Mouse (Mus musculus) limb, embryonic 12.5 days (tissue): ENCODE measurements around the gene T2. TPM values are rescaled to one million over a fixed set of nuclear protein-coding genes. Genes with fewer than 3 reads are reported as not detected.
A peak's percentile ranks its signal among the peaks of the same experiment; 100 is the strongest.
"Not testable (repeated sequence)": the region's sequence is repeated elsewhere in the genome, so short reads cannot be mapped to it uniquely, and the experiment has no call there.

Experiments used
- ATAC-seq: fragments of 200-750 bp; cut with Nextera tagmentation; 2 replicates; pipeline ENCODE4 v1.8.0; 2017; ENCODE audit warnings: low read depth, moderate TSS enrichment; ENCODE audit not compliant: insufficient number of reproducible peaks, insufficient read depth, low FRiP score, low TSS enrichment
- H3K27ac ChIP-seq: fragments of 300-500 bp; sonication (generic); 2 replicates; pipeline ENCODE4 v1.5.1; 2016; ENCODE audit warnings: mild to moderate bottlenecking, moderate library complexity
- H3K27me3 ChIP-seq: fragments of 300-500 bp; sonication (generic); 2 replicates; pipeline ENCODE4 v1.6.1; 2016; ENCODE audit warnings: mild to moderate bottlenecking, moderate library complexity
- H3K36me3 ChIP-seq: fragments of 300-500 bp; sonication (generic); 2 replicates; pipeline ENCODE4 v1.6.1; 2016; ENCODE audit warnings: mild to moderate bottlenecking, moderate library complexity
- H3K4me1 ChIP-seq: fragments of 300-500 bp; sonication (generic); replicated peaks from 2 replicates; pipeline ENCODE4 v1.6.1; 2016
- H3K4me2 ChIP-seq: fragments of 300-500 bp; sonication (generic); 2 replicates; pipeline ENCODE4 v1.6.1; 2016; ENCODE audit warnings: mild to moderate bottlenecking, moderate library complexity
- H3K4me3 ChIP-seq: fragments of 300-500 bp; sonication (generic); replicated peaks from 2 replicates; pipeline ENCODE4 v1.5.1; 2016; ENCODE audit warnings: mild to moderate bottlenecking
- H3K9ac ChIP-seq: fragments of 300-500 bp; sonication (generic); replicated peaks from 2 replicates; pipeline ENCODE4 v1.6.1; 2016; ENCODE audit warnings: mild to moderate bottlenecking, moderate library complexity
- H3K9me3 ChIP-seq: fragments of 300-500 bp; sonication (generic); 2 replicates; pipeline ENCODE4 v1.6.1; 2016; ENCODE audit warnings: mild to moderate bottlenecking, moderate library complexity
- WGBS: fragments of 180-500 bp; shearing (Covaris S2); methylation state at CpG from one replicate; pipeline ENCODE4 v1.1.7; 2016; 5-methylcytosine and 5-hydroxymethylcytosine counted together
- polyA plus RNA-seq: library from polyadenylated mRNA; unstranded; fragments of >200 nt; fragmentation: Nextera tagmentation; extraction: Ambion mirVana; gene quantifications from 2 replicates; pipeline ENCODE4 v1.2.1, GENCODE M21; 2016

Gene T2
- 1.4 and 1.6 TPM in 2 replicates for polyA plus RNA-seq

DNA sequence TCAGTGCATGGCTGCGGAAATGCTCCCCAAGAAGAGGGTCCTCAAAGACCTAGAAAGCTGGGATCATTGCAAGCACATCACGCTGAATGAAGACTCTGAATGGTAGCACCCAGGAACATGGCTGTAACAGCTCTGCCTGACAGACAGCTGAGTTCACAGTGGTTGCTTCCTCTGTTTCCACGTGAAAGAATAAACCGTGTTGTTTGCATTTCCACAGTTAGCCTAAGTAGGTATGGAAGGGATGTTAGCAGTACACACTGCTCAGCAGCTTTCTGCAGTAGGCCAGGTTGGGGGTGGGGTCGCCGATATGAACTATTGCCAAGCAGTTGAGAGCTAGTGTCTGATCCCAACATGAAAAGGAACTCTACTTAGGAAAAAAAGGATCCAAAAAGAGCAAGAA lies at the start of gene T2:
Gene T2 (plus strand): TSS at position 301 of the 400 bp plus-strand sequence.
- no peak for ATAC-seq
- Histone ChIP-seq H3K4me2 (no peak within 1 kb of the TSS), H3K4me1 (0 out of 2 replicates have a peak, but pooled peaks cover 2% of the 10 kb centered on the region)

DNA sequence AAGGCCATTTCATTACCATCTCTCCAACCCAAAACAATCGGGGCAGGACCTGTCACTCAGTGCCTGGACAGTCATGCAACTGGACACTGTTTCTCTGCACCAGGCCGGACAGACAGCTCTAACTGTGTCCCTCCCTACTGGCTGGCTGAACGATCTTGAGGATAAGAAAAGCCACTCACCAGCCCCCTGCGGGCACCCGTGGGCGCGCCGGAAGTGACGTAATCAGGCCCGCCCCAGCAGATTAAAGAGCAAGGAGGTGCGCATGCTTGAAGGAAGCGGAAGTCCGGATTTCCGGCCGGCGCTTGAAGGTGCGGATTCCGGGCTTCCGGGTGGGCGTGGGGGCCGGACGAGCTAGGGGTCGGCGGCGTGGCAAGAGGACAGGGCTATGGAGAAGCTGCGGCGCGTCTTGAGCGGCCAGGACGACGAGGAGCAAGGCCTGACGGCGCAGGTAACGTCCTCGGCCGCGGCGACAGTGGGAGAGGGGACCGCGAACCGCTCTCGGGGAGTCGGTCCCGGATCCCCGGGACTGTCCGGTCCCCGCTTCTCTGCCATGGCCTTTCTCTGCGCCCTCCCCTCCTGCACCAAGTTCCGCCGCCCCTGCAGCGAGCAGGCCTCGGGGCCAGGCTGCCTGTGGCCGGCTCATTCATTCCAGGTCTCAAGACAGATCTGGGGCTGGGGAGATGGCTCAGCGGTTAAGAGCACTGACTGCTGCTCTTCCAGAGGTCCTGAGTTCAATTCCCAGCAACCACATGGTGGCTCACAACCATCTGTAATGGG lies 44.8 kb upstream of the T2 start, which contains the start of gene Sft2d1:
Gene Sft2d1 (plus strand): TSS at position 265 of the 777 bp plus-strand sequence.
- no peaks in the 10 kb centered on the region for H3K27me3 ChIP-seq
- peak; percentile 81 for ATAC-seq
- H3K4me2 ChIP-seq: peak within 1 kb of the TSS; percentile 70
- H3K4me1 ChIP-seq: peaks cover 13% of the 10 kb centered on the region
- peak within 1 kb of the TSS; percentile 89 for H3K4me3 ChIP-seq
- no peaks in the 10 kb centered on the region for H3K36me3 ChIP-seq
- under 1% methylated on average over 48 of the region's 54 CpGs for WGBS
- peak within 1 kb of the TSS; percentile 81 for H3K9ac ChIP-seq
- H3K9me3 ChIP-seq: no peaks in the 10 kb centered on the region
- H3K27ac ChIP-seq: no peak within 1 kb of the TSS

More for the DNA sequence above, at the start of gene T2:
- 83% methylated on average over 6 of the region's 6 CpGs for WGBS
- H3K27ac ChIP-seq: no peak within 1 kb of the TSS
- H3K36me3 ChIP-seq: no peaks in the 10 kb centered on the region
- H3K9ac ChIP-seq: no peak within 1 kb of the TSS
- H3K4me3 ChIP-seq: no peak within 1 kb of the TSS
- no peaks in the 10 kb centered on the region for H3K9me3 ChIP-seq
- no peaks in the 10 kb centered on the region for H3K27me3 ChIP-seq

DNA sequence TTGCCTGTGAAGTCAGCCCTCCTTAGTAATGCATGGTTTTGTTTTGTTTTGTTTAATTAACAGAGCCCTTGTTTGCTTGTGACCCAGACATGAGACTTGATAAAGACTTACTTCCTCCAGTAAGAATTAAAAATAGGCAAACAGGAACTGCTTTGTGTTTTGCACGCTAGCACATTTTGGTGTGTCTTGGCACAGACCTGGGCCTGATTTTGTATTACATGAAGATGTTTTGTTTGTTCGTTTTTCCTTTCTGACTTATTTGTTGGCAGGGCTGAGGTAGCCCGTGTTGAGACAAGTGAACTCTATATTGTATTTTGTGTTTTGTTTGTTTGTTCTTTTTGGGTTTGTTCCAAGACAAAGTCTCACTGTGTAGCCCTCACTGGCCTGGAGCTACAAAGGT lies 44.0 kb upstream of the T2 start:
- ATAC-seq: no peak
- Histone ChIP-seq H3K9me3 (no peaks in the 10 kb centered on the region), H3K4me1 (peaks cover 13% of the 10 kb centered on the region), H3K4me3 (peak overlapping the region; percentile 89), H3K9ac (peak overlapping the region; percentile 81), H3K4me2 (peak overlapping the region; percentile 70), H3K36me3 (no peaks in the 10 kb centered on the region), H3K27ac (no peak overlapping the region), H3K27me3 (no peaks in the 10 kb centered on the region)
- WGBS: 57% methylated on average over 3 of the region's 3 CpGs

DNA sequence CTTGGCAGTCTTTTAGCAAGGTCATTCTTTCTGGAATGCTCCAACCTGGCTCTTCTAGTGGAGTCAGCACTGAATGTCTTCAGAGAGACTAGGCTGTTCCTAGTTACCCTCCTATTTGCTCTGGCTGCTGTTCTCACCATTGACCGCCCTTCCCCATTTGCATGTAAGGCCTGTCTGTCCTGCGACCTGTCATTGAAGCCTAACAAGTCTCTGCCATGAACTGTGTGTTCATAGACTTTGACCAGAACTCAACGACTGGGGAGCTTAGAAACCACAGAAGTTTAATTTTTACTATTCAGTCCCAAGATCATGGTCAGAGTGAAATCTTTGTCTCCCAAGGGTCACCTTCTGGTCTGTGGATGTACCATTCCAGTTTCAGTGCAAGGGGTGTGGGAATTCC lies 41.8 kb upstream of the T2 start:
- 93% methylated on average over 3 of the region's 3 CpGs for WGBS
- H3K9me3 ChIP-seq: no peaks in the 10 kb centered on the region
- H3K4me1 ChIP-seq: peaks cover 13% of the 10 kb centered on the region
- H3K4me2 ChIP-seq: no peak overlapping the region
- no peaks in the 10 kb centered on the region for H3K27me3 ChIP-seq
- H3K4me3 ChIP-seq: no peak overlapping the region
- H3K27ac ChIP-seq: no peak overlapping the region
- H3K9ac ChIP-seq: no peak overlapping the region
- no peak for ATAC-seq
- no peaks in the 10 kb centered on the region for H3K36me3 ChIP-seq

DNA sequence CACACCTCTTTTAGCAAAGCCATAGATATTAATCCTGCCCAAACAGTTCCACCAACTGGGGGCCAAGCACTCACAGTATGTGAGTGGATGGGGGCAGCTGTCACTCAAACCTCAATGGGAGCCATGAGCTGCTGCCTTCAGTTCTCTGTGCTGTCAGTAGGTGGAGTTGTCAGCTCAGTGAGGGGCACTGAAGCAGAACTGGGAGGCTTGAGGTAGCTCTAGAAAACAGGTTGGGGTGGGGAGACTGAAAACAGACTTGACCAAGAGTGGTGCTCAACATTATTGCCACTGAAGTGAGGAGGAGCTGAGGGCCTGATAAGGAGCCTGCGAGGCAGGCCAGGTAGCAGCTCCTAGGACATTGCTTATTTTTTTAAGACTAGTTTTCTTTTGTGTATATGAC lies 39.5 kb upstream of the T2 start:
- H3K27me3 ChIP-seq: no peaks in the 10 kb centered on the region
- H3K4me3 ChIP-seq: no peak overlapping the region
- ATAC-seq: no peak
- H3K36me3 ChIP-seq: no peaks in the 10 kb centered on the region
- H3K9me3 ChIP-seq: no peaks in the 10 kb centered on the region
- peaks cover 13% of the 10 kb centered on the region for H3K4me1 ChIP-seq
- no peak overlapping the region for H3K9ac ChIP-seq
- H3K27ac ChIP-seq: no peak overlapping the region
- WGBS: 93% methylated on average over 1 of the region's 1 CpGs
- no peak overlapping the region for H3K4me2 ChIP-seq

DNA sequence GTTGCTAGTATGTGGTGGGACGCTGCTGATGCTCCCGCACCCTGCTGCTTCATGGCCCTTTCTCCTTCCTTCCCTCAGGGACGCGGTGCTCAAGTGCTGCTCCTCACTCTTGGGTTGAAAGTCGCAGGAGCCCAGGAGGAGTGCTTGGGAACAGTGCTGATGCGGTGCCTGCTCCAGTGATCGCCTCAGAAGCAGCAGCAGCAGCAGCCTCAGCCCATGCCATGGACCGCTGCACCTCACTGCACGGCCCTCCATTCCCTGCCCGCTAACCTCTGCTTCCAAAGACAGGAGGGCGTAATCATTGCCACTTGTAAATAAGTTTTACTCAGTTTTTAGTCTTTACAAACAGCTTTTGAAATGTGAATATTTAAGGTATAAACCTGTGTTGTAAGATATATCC lies 28.9 kb upstream of the T2 start:
- ATAC-seq, H3K4me2 ChIP-seq, H3K27me3 ChIP-seq, H3K4me3 ChIP-seq, H3K9me3 ChIP-seq, H3K27ac ChIP-seq, H3K9ac ChIP-seq, H3K4me1 ChIP-seq: not testable (repeated sequence)
- WGBS: 88% methylated on average over 10 of the region's 11 CpGs
- peaks cover 16% of the 10 kb centered on the region for H3K36me3 ChIP-seq

DNA sequence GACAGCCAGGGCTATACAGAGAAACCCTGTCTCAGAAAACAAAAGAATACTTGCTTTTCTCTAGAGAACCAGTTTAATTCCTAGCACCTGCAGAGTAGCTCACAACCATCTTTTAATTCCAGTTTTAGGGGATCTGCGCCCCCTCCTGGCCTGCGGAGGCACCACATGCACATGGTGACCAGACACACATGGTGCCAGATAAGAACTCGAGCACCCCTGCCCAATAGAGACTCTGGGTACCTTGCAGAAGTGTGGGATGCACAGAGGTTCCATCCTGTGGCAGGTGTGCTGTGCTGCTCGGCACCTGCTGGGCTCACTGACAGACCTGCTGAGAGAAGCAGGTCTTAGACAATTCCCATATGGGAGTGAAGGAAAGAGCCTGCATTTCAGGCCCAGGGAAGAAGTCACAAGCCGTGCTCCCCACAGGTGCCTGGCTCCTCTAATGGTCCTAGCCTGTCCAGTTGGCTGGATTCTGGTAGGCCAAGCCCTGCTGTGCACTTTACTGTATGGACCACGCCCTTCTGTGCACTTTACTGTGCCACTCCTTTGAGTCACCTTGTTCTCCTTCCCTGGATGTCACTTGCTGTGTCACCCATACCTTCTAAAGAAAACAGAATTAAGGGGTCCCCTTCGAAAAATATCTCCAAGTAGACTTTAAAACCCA lies 27.1 kb upstream of the T2 start:
- H3K4me1 ChIP-seq: no peaks in the 10 kb centered on the region
- no peak for ATAC-seq
- H3K27me3 ChIP-seq: no peaks in the 10 kb centered on the region
- H3K9me3 ChIP-seq: no peaks in the 10 kb centered on the region
- H3K27ac ChIP-seq: no peak overlapping the region
- H3K9ac ChIP-seq: no peak overlapping the region
- no peak overlapping the region for H3K4me3 ChIP-seq
- WGBS: 70% methylated on average over 7 of the region's 7 CpGs
- H3K4me2 ChIP-seq: no peak overlapping the region
- peaks cover 16% of the 10 kb centered on the region for H3K36me3 ChIP-seq

DNA sequence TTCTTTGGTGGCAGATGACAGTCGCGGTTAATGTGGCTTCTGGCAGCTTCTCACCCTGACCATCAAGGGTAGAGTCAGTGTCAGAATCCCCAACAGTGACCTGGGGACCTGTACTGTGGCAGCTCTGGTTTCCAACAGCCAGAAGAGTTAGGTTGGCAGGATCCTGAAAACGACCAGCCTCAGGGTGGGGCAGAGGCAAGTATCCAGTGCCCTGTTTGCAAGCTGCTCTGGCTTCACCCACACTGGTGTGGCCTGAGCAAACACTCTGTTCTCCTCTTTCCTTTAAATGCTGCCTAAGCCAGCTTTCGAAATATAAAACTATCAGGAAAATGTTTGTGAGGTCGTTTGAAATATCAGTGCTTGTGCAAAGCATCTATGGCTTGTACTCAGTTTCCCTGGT lies 25.2 kb upstream of the T2 start:
- H3K9me3 ChIP-seq: no peaks in the 10 kb centered on the region
- no peak overlapping the region for H3K9ac ChIP-seq
- no peak overlapping the region for H3K27ac ChIP-seq
- no peak overlapping the region for H3K4me2 ChIP-seq
- 69% methylated on average over 5 of the region's 5 CpGs for WGBS
- no peak overlapping the region for H3K4me3 ChIP-seq
- peaks cover 16% of the 10 kb centered on the region for H3K36me3 ChIP-seq
- H3K4me1 ChIP-seq: no peaks in the 10 kb centered on the region
- no peaks in the 10 kb centered on the region for H3K27me3 ChIP-seq
- ATAC-seq: no peak

DNA sequence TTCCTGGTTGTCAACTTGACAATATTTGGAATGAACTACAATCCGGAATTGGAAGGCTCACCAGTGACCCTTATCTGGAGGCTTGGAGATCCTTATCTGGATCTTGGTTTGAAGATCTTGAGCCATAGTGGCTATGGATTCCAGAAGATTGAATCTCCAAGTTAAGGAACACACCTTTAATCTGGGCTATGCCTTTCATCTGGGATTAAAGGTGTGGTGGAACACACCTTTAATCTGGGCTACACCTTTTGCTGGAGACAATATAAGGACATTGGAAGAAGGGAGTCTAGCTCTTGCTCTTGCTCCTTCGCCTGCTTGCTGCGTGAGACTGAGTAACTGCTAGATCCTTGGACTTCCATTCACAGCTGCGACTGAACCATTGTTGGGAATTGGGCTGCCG lies 18.6 kb upstream of the T2 start, which contains the start of gene Prr18:
Gene Prr18 (plus strand): TSS at position 301 of the 400 bp plus-strand sequence.
- not testable (repeated sequence) for H3K27ac ChIP-seq, H3K4me3 ChIP-seq, H3K4me2 ChIP-seq, H3K36me3 ChIP-seq, H3K9ac ChIP-seq, ATAC-seq, H3K9me3 ChIP-seq
- 100% methylated on average over 1 of the region's 5 CpGs for WGBS
- H3K27me3 ChIP-seq: peaks cover 45% of the 10 kb centered on the region
- H3K4me1 ChIP-seq: peaks cover 17% of the 10 kb centered on the region

DNA sequence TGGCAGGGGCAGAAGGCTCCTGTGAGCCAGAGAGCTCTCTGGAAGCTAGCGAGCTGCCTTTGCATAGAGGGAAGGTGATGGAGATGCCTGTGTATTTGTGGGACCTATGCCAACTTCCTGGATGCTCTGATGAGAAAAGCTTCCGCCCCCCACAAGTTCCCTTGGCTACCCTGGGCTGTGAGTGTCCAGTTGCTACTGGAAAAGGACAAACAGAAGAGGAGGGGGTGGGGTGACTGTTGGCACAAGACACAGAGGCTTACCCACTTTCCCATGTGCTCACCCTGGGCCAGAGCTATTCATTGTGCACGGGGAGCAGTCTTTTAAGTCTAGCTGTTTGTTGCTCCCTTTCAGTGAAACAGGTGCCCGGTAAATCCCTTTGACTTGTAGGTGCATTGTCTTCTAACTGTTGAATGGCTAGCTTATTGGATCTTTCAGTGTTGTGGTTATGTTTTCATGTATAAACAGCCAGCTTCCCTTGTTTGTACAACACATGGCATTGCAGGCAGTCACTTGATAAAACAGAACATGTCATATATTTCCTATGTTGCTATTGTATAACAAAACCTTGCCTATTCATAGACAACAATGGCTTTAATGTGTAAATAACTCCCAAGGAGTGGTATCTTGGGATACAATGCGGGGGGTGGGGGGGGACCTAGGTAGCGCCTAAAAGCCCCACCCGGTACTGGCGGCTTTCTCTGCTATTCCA lies 16.0 kb upstream of the T2 start:
- ATAC-seq: no peak
- 30% methylated on average over 8 of the region's 8 CpGs for WGBS
- peaks cover 62% of the 10 kb centered on the region for H3K27me3 ChIP-seq

More for the DNA sequence above, 16.0 kb upstream of the T2 start:
- Histone ChIP-seq H3K36me3 (no peaks in the 10 kb centered on the region), H3K4me2 (peak overlapping the region; percentile 100), H3K27ac (no peak overlapping the region), H3K4me3 (peak overlapping the region; percentile 62), H3K4me1 (peaks cover 17% of the 10 kb centered on the region), H3K9ac (no peak overlapping the region), H3K9me3 (no peaks in the 10 kb centered on the region)
